Mouse (Mus musculus) bone marrow, adult 2 months (tissue): ENCODE results near the gene Inpp4a. TPM values are rescaled to one million over a fixed set of nuclear protein-coding genes. Genes with fewer than 3 reads are reported as not detected.
A peak's percentile ranks its signal among the peaks of the same experiment; 100 is the strongest.

Experiments used
- H3K27ac ChIP-seq: fragments of 200-500 bp; 2 replicates; pipeline ENCODE4 v1.5.1; 2012; ENCODE audit warnings: low read depth, mild to moderate bottlenecking, control low read depth, inconsistent platforms, low read length; ENCODE audit not compliant: control insufficient read depth, poor library complexity, insufficient read depth
- H3K4me1 ChIP-seq: fragments of 200-500 bp; 2 replicates; pipeline ENCODE4 v1.6.1; 2011; ENCODE audit warnings: low read length; ENCODE audit not compliant: control insufficient read depth, insufficient read depth
- H3K4me3 ChIP-seq: fragments of 200-500 bp; replicated peaks from 2 replicates; pipeline ENCODE3; 2011; ENCODE audit warnings: mild to moderate bottlenecking, low read depth, low read length, control low read depth; ENCODE audit not compliant: control insufficient read depth
- CTCF ChIP-seq: fragments of 200-500 bp; IDR thresholded peaks from 2 replicates; pipeline ENCODE4 v1.5.1; 2011; ENCODE audit warnings: low read length, control low read depth; ENCODE audit not compliant: control insufficient read depth, insufficient read depth
- POLR2A ChIP-seq: fragments of 200-500 bp; IDR thresholded peaks from 2 replicates; pipeline ENCODE4 v1.6.1; 2011; ENCODE audit warnings: low read depth, mild to moderate bottlenecking, control low read depth, low read length, borderline replicate concordance; ENCODE audit not compliant: control insufficient read depth
- WGBS: fragments of 180-500 bp; shearing (Covaris S2); methylation state at CpG from one replicate; pipeline ENCODE4 v1.1.7; 2018; 5-methylcytosine and 5-hydroxymethylcytosine counted together
- polyA plus RNA-seq: library from polyadenylated mRNA; stranded (reverse); fragments of >200 nt; gene quantifications from 2 replicates; pipeline ENCODE4 v1.2.4, GENCODE M21; 2011; ENCODE audit warnings: low replicate concordance; ENCODE audit not compliant: missing spikeins, insufficient read depth, insufficient read length

The Inpp4a gene
- polyA plus RNA-seq, 1 experiment = 33.4 TPM

- 85% methylated on average over 8 of the region's 8 CpGs for WGBS
- peaks cover 2% of the 10 kb centered on the region for H3K4me1 ChIP-seq
- H3K27ac ChIP-seq = no peak overlapping the region
- H3K4me3 ChIP-seq = no peak overlapping the region
- TF ChIP-seq POLR2A (no peak), CTCF (no peak)
Measured at GRCm38 (mm10) chr1:37427144-37427875, 127.6 kb downstream of the Inpp4a start.

DNA sequence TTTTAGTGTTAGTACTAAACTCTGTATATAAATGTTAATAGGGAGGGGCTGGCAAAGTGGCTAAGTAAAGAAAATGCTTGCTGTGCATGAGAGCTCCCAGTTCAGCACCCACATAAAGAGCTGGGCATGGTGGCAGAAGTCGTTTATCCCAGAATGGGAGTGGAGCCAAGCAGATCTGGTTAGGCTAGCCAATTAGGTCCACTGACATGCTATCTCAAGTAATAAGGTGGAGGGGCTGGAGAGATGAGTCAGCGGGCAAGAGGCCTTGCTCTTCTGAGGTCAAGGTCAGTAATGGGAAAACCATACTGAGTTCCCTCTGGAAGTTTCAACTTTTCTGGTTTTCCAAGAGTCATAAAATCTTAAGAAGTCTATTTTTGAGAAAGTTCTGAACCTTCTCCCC lies 129.2 kb downstream of the Inpp4a start:
- 48% methylated on average over 2 of the region's 2 CpGs for WGBS
- Histone ChIP-seq H3K4me3 (no peak overlapping the region), H3K27ac (no peak overlapping the region), H3K4me1 (peaks cover 2% of the 10 kb centered on the region)
- TF ChIP-seq POLR2A (no peak), CTCF (no peak)

- peak within 1 kb of the TSS; percentile 96 for H3K4me3 ChIP-seq
- peaks cover 2% of the 10 kb centered on the region for H3K4me1 ChIP-seq
- H3K27ac ChIP-seq = peak within 1 kb of the TSS; percentile 88
- TF ChIP-seq CTCF = no peak
- peak; percentile 87; the same call in 1 of the 2 replicates for TF ChIP-seq POLR2A
- 1% methylated on average over 57 of the region's 57 CpGs for WGBS
Measured at GRCm38 (mm10) chr1:37429366-37430296, 130.0 kb downstream of the Inpp4a start, which contains the start of the genes Coa5 and Unc50. Gene Coa5 (minus strand): TSS chr1:37430103. Gene Unc50 (plus strand): TSS chr1:37430139.

GRCm38 (mm10) chr1:37430297-37430840 lies 130.7 kb downstream of the Inpp4a start:
- peaks cover 2% of the 10 kb centered on the region for H3K4me1 ChIP-seq
- 2% methylated on average over 40 of the region's 40 CpGs for WGBS
- TF ChIP-seq POLR2A (no peak), CTCF (no peak)
- peak overlapping the region; percentile 96 for H3K4me3 ChIP-seq
- peak overlapping the region; percentile 88 for H3K27ac ChIP-seq

- Histone ChIP-seq H3K27ac (no peak overlapping the region), H3K4me3 (no peak overlapping the region), H3K4me1 (no peaks in the 10 kb centered on the region; the same call in none of the 2 replicates)
- TF ChIP-seq CTCF = no peak
- TF ChIP-seq POLR2A = no peak
- 71% methylated on average over 3 of the region's 3 CpGs for WGBS
Measured at GRCm38 (mm10) chr1:37436419-37436818, 136.8 kb downstream of the Inpp4a start.

- TF ChIP-seq POLR2A (no peak), CTCF (no peak)
- no peaks in the 10 kb centered on the region; the same call in none of the 2 replicates for H3K4me1 ChIP-seq
- no peak overlapping the region for H3K4me3 ChIP-seq
- H3K27ac ChIP-seq = no peak overlapping the region
- 87% methylated on average over 16 of the region's 16 CpGs for WGBS
Measured at GRCm38 (mm10) chr1:37442848-37443835, 143.5 kb downstream of the Inpp4a start.
